Mouse (Mus musculus) mesoderm, embryonic 11.5 days (tissue): ENCODE results near the gene Cd34.

ENCODE experiments used
- DNase-seq: peaks from one replicate; pipeline ENCODE4 v3.0.0-alpha.2; 2012; ENCODE audit warnings: low read depth, low spot score

Cd34 gene

DNA sequence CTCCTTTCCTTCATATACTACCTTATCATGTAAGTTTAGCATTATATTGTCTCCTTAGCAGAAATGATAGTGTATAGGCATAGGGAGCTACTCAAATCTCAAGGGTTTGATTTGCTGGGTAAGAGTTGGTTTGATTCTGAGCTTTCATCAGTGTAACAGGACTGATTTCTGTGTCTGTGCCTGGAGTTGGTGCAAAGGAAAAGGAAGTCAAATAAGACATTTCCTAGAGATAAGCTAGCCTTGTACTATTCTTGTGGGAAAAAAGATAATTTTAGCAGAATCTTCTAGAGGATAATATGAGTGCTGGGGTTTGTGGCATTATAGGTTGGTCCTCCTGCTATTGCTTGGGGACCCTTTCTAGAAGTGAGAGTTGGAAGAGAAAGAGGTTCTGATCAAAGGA, 67.6 kb downstream of the Cd34 start:
- no peak for DNase-seq
